Mouse (Mus musculus): ENCODE results near the gene Akap10.

Akap10 gene

GRCm38 (mm10) chr11:61923309-61923708, 6.7 kb downstream of the Akap10 start:
- Histone ChIP-seq H3K4me3 (replicated peaks; ENCODE audit: low read length) (no peak overlapping the region), H3K27me3 (ENCODE audit: insufficient read depth, low read length) (no peaks in the 10 kb centered on the region), H3K36me3 (ENCODE audit: insufficient read depth, low read length) (peaks cover 43% of the 10 kb centered on the region), H3K4me1 (replicated peaks; ENCODE audit: low read depth, low read length) (peaks cover 26% of the 10 kb centered on the region), H3K9me3 (ENCODE audit: low read length) (no peaks in the 10 kb centered on the region)
- TF ChIP-seq POU5F1 (IDR thresholded peaks at IDR 0.05; ENCODE audit: borderline replicate concordance, low read length) = no peak
- TF ChIP-seq NANOG (IDR thresholded peaks at IDR 0.05; ENCODE audit: borderline replicate concordance, low read length) = no peak
- no peak for TF ChIP-seq CTCF (conservative IDR thresholded peaks at IDR 0.05; ENCODE audit: low read length)

GRCm38 (mm10) chr11:61919702-61920101, 10.3 kb downstream of the Akap10 start:
- H3K4me1 ChIP-seq (replicated peaks; ENCODE audit: low read depth, low read length) = peaks cover 11% of the 10 kb centered on the region
- H3K9me3 ChIP-seq (ENCODE audit: low read length) = no peaks in the 10 kb centered on the region
- H3K27me3 ChIP-seq (ENCODE audit: insufficient read depth, low read length) = no peaks in the 10 kb centered on the region
- TF ChIP-seq NANOG (IDR thresholded peaks at IDR 0.05; ENCODE audit: borderline replicate concordance, low read length) (no peak), POU5F1 (IDR thresholded peaks at IDR 0.05; ENCODE audit: borderline replicate concordance, low read length) (no peak), CTCF (conservative IDR thresholded peaks at IDR 0.05; ENCODE audit: low read length) (no peak)
- no peak overlapping the region for H3K4me3 ChIP-seq (replicated peaks; ENCODE audit: low read length)
- H3K36me3 ChIP-seq (ENCODE audit: insufficient read depth, low read length) = peaks cover 55% of the 10 kb centered on the region

DNA sequence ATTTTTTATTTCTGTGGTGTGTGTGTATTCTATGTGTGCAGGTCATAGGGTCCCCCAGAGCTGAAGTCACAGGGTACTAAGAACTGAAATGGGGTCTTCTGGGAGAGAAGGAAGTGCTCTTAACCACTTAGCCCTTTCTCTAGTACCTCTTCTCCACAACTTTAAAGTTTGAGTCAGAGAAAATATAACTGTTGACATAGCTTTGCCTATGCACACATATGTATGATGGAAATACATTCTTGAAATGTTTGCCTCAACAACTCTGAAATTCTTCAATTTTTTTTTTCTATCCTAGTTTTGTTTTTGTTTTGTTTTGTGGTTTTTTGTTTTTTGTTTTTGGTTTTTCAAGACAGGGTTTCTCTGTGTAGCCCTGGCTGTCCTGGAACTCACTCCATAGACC, 21.7 kb downstream of the Akap10 start:
- TF ChIP-seq NANOG (IDR thresholded peaks at IDR 0.05; ENCODE audit: borderline replicate concordance, low read length) = no peak
- TF ChIP-seq CTCF (conservative IDR thresholded peaks at IDR 0.05; ENCODE audit: low read length) = no peak
- no peak for TF ChIP-seq POU5F1 (IDR thresholded peaks at IDR 0.05; ENCODE audit: borderline replicate concordance, low read length)
- H3K4me3 ChIP-seq (replicated peaks; ENCODE audit: low read length) = no peak overlapping the region
- no peaks in the 10 kb centered on the region for H3K27me3 ChIP-seq (ENCODE audit: insufficient read depth, low read length)
- H3K4me1 ChIP-seq (replicated peaks; ENCODE audit: low read depth, low read length) = no peaks in the 10 kb centered on the region
- peaks cover 86% of the 10 kb centered on the region for H3K36me3 ChIP-seq (ENCODE audit: insufficient read depth, low read length)
- H3K9me3 ChIP-seq (ENCODE audit: low read length) = no peaks in the 10 kb centered on the region

GRCm38 (mm10) chr11:61882183-61882582, 47.9 kb downstream of the Akap10 start:
- Histone ChIP-seq H3K27me3 (ENCODE audit: insufficient read depth, low read length) (no peaks in the 10 kb centered on the region), H3K4me3 (replicated peaks; ENCODE audit: low read length) (no peak overlapping the region), H3K9me3 (ENCODE audit: low read length) (no peaks in the 10 kb centered on the region), H3K4me1 (replicated peaks; ENCODE audit: low read depth, low read length) (peaks cover 22% of the 10 kb centered on the region), H3K36me3 (ENCODE audit: insufficient read depth, low read length) (peaks cover 94% of the 10 kb centered on the region)
- TF ChIP-seq CTCF (conservative IDR thresholded peaks at IDR 0.05; ENCODE audit: low read length) = no peak
- no peak for TF ChIP-seq POU5F1 (IDR thresholded peaks at IDR 0.05; ENCODE audit: borderline replicate concordance, low read length)
- TF ChIP-seq NANOG (IDR thresholded peaks at IDR 0.05; ENCODE audit: borderline replicate concordance, low read length) = no peak

DNA sequence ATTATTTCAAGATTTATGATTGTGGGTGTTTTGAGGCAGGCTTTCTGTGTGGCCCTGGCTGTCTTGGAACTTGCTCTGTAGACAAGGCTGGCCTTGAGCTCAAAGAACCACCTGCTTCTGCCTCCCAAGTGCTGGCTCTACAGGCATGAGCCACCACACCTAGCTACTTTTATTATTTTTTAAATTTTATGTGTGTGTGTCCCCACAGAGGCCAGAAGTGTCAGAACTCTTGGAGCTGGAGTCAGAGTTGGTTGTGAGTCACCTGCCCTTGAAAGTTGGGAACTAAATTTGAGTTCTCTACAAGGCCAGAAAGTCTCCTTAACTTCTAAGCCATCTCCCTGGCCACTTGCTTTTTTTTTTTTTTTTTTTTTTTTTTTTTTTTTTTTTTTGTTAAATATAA, 50.1 kb downstream of the Akap10 start:
- no peaks in the 10 kb centered on the region for H3K27me3 ChIP-seq (ENCODE audit: insufficient read depth, low read length)
- H3K4me3 ChIP-seq (replicated peaks; ENCODE audit: low read length) = no peak overlapping the region
- no peaks in the 10 kb centered on the region for H3K9me3 ChIP-seq (ENCODE audit: low read length)
- H3K4me1 ChIP-seq (replicated peaks; ENCODE audit: low read depth, low read length) = peaks cover 22% of the 10 kb centered on the region
- H3K36me3 ChIP-seq (ENCODE audit: insufficient read depth, low read length) = peaks cover 87% of the 10 kb centered on the region
- TF ChIP-seq NANOG (IDR thresholded peaks at IDR 0.05; ENCODE audit: borderline replicate concordance, low read length) (no peak), CTCF (conservative IDR thresholded peaks at IDR 0.05; ENCODE audit: low read length) (no peak)

DNA sequence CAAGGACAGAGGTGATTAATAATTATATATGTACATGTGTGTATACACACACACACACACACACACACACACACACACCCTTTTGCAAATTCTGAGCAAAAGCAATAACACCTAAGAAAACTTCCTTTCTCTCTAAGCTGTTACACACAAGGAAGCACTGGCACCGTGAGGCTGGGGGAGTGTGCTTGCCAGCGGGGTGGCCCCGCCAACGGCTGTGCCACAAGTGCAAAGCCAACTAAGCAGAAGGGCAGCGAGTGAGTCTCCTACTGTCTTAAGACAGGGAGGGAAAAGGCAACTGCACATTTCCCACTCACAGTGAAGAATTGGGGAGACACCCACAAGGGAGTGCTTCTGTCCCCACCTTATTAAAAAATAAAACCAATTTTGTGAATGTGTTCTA, 58.2 kb downstream of the Akap10 start:
- Histone ChIP-seq H3K27me3 (ENCODE audit: insufficient read depth, low read length) (no peaks in the 10 kb centered on the region), H3K4me3 (replicated peaks; ENCODE audit: low read length) (no peak overlapping the region), H3K36me3 (ENCODE audit: insufficient read depth, low read length) (peaks cover 75% of the 10 kb centered on the region), H3K4me1 (replicated peaks; ENCODE audit: low read depth, low read length) (0 out of 2 replicates have a peak, but pooled peaks cover 6% of the 10 kb centered on the region), H3K9me3 (ENCODE audit: low read length) (no peaks in the 10 kb centered on the region)
- TF ChIP-seq NANOG (IDR thresholded peaks at IDR 0.05; ENCODE audit: borderline replicate concordance, low read length) = no peak
- TF ChIP-seq POU5F1 (IDR thresholded peaks at IDR 0.05; ENCODE audit: borderline replicate concordance, low read length) = no peak
- TF ChIP-seq CTCF (conservative IDR thresholded peaks at IDR 0.05; ENCODE audit: low read length) = no peak

DNA sequence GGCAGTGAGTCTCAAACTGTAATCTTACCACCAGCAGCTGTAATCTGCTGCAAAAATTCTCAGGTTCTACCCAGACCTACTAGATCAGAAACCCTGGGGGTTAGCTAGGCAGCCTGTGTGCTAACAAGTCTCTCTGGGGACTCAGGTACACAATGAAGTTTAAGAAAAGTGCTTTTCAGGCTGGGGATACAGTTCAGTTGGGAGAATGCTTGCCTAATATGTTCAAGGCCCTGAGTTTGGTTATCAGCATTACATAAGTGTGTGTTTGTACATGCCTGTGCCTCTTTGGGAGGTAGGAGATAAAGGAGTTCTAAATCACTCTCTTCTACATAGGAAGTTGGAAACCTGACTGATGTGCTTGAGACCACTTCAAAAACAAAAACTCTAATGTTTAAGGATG, 63.2 kb downstream of the Akap10 start:
- no peaks in the 10 kb centered on the region for H3K9me3 ChIP-seq (ENCODE audit: low read length)
- peaks cover 44% of the 10 kb centered on the region for H3K36me3 ChIP-seq (ENCODE audit: insufficient read depth, low read length)
- H3K27me3 ChIP-seq (ENCODE audit: insufficient read depth, low read length) = no peaks in the 10 kb centered on the region
- TF ChIP-seq NANOG (IDR thresholded peaks at IDR 0.05; ENCODE audit: borderline replicate concordance, low read length) (no peak), POU5F1 (IDR thresholded peaks at IDR 0.05; ENCODE audit: borderline replicate concordance, low read length) (no peak)
- H3K4me1 ChIP-seq (replicated peaks; ENCODE audit: low read depth, low read length) = 0 out of 2 replicates have a peak, but pooled peaks cover 6% of the 10 kb centered on the region
- H3K4me3 ChIP-seq (replicated peaks; ENCODE audit: low read length) = no peak overlapping the region

- no peak for TF ChIP-seq POU5F1 (IDR thresholded peaks at IDR 0.05; ENCODE audit: borderline replicate concordance, low read length)
- no peak for TF ChIP-seq NANOG (IDR thresholded peaks at IDR 0.05; ENCODE audit: borderline replicate concordance, low read length)
- no peak for TF ChIP-seq CTCF (conservative IDR thresholded peaks at IDR 0.05; ENCODE audit: low read length)
- Histone ChIP-seq H3K4me1 (replicated peaks; ENCODE audit: low read depth, low read length) (peaks cover 6% of the 10 kb centered on the region), H3K4me3 (replicated peaks; ENCODE audit: low read length) (no peak overlapping the region), H3K36me3 (ENCODE audit: insufficient read depth, low read length) (peaks cover 7% of the 10 kb centered on the region; the same call in 1 of the 2 replicates), H3K9me3 (ENCODE audit: low read length) (no peaks in the 10 kb centered on the region), H3K27me3 (ENCODE audit: insufficient read depth, low read length) (peaks cover 9% of the 10 kb centered on the region)
Measured at GRCm38 (mm10) chr11:61861781-61862547, 68.1 kb downstream of the Akap10 start.

DNA sequence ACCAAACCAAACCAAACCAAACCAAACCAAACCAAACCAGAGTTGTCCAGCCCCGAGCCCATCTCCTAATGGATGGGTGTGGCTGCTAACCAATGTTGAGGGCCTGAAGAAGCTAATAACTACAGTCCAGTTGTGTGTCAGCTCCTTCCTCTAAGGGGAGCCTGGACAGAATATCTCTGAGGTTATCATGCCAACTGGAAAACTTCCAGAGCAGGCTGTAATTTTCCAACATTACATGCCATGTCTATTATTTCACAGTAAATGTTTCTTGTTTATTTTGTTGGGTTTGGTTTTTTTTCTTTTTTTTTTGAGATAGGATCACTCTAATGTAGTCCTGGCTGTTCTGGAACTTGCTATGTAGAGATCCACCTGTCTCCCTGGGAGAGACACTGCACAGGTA, 70.7 kb downstream of the Akap10 start:
- Histone ChIP-seq H3K36me3 (ENCODE audit: insufficient read depth, low read length) (no peaks in the 10 kb centered on the region), H3K9me3 (ENCODE audit: low read length) (no peaks in the 10 kb centered on the region), H3K27me3 (ENCODE audit: insufficient read depth, low read length) (peaks cover 22% of the 10 kb centered on the region), H3K4me1 (replicated peaks; ENCODE audit: low read depth, low read length) (peaks cover 6% of the 10 kb centered on the region), H3K4me3 (replicated peaks; ENCODE audit: low read length) (no peak overlapping the region)
- TF ChIP-seq NANOG (IDR thresholded peaks at IDR 0.05; ENCODE audit: borderline replicate concordance, low read length) (no peak), POU5F1 (IDR thresholded peaks at IDR 0.05; ENCODE audit: borderline replicate concordance, low read length) (no peak), CTCF (conservative IDR thresholded peaks at IDR 0.05; ENCODE audit: low read length) (no peak)
